Mouse (Mus musculus) spleen, embryonic (tissue): ENCODE data around the gene Trim14.

Source experiments
- CTCF ChIA-PET: fragments of 350-600 bp; sonication (Branson Sonifier 250); formaldehyde crosslinking; loops from one replicate; lab custom pipeline; 2022; lab: Charles Lee

Gene Trim14

GRCm38 (mm10) chr4:46448886-46449285 is 87.1 kb downstream of the Trim14 start:
- CTCF ChIA-PET = interaction anchor here (0.9 kb wide), 1 partner anchor 56 kb away, joined by 3 read pairs; no protein-coding TSS in a partner anchor

- CTCF ChIA-PET = no interaction called here
These were observed 88.5 kb downstream of the Trim14 start for GRCm38 (mm10) chr4:46447461-46447860.

DNA sequence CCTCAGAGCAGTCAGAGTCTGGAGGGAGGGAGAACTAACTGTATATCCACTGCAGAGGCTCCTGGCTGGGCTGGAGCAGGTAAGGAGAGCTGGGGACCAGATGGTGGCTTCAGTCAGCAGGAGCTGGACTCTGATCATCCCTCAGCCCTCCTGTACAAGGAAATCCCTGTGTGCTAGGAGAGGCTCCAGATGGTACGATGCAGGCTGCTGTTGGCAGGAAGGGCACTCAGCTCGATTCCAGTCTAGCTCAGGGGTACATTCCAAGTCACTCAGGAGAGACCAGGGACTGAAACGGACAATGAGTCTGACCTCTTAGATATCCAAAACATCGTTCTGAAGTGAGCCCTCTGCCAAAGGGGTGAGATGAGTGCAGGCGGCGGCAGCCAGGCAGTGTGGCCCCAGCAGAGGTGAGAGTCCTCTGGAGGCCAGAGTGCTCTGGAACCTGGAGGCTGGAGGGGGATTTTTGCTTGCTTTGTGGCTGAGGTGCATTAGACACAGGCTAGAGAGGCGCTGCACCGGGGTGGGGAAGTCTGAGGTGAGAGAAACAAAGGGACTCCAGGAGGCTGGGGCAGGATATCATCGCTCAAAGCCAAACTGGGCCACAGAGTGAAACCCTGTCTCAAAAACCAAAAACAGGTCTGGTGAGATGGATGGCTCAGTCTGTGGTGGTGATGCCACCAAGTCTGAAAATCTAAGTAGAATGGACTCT is 90.5 kb downstream of the Trim14 start:
- CTCF ChIA-PET = no interaction called here
